Mouse (Mus musculus): ENCODE data around the gene Kif13a. TPM values are rescaled to one million over a fixed set of nuclear protein-coding genes. Genes with fewer than 3 reads are reported as not detected.
A peak's percentile ranks its signal among the peaks of the same experiment; 100 is the strongest.

Kif13a gene
- polyA plus RNA-seq, 1 experiment from 2014 or later = 23.1 TPM

- Histone ChIP-seq H3K4me3 (ENCODE audit: low read depth, low read length) (no peak overlapping the region), H3K9ac (ENCODE audit: low read length) (no peak overlapping the region), H3K27me3 (ENCODE audit: control insufficient read depth, insufficient read depth, low read length) (no peaks in the 10 kb centered on the region), H3K27ac (ENCODE audit: low read depth, low read length) (no peak overlapping the region), H3K36me3 (ENCODE audit: control insufficient read depth, insufficient read depth, low read length) (no peaks in the 10 kb centered on the region), H3K4me1 (replicated peaks; ENCODE audit: control insufficient read depth, insufficient read depth, low read length) (no peaks in the 10 kb centered on the region; the same call in 1 of the 2 replicates), H3K4me2 (ENCODE audit: low read depth, low read length, severe bottlenecking) (no peak overlapping the region), H3K9me3 (ENCODE audit: control insufficient read depth, low read length) (no peaks in the 10 kb centered on the region)
- DNase-seq (ENCODE audit: low spot score) = no peak
- ATAC-seq (replicated peaks; ENCODE audit: low FRiP score) = no peak
- 72% methylated on average over 11 of the region's 11 CpGs for WGBS
Observed at GRCm38 (mm10) chr13:46911018-46911419, 18.6 kb downstream of the Kif13a start.

- Histone ChIP-seq H3K9ac (ENCODE audit: low read length) (no peak overlapping the region), H3K4me1 (replicated peaks; ENCODE audit: control insufficient read depth, insufficient read depth, low read length) (no peaks in the 10 kb centered on the region; the same call in 1 of the 2 replicates), H3K9me3 (ENCODE audit: control insufficient read depth, low read length) (no peaks in the 10 kb centered on the region), H3K36me3 (ENCODE audit: control insufficient read depth, insufficient read depth, low read length) (no peaks in the 10 kb centered on the region), H3K27me3 (ENCODE audit: control insufficient read depth, insufficient read depth, low read length) (no peaks in the 10 kb centered on the region), H3K4me2 (ENCODE audit: low read depth, low read length, severe bottlenecking) (no peak overlapping the region), H3K27ac (ENCODE audit: low read depth, low read length) (no peak overlapping the region), H3K4me3 (ENCODE audit: low read depth, low read length) (no peak overlapping the region)
- no peak for DNase-seq (ENCODE audit: low spot score)
- ATAC-seq (replicated peaks; ENCODE audit: low FRiP score) = no peak
- WGBS = 80% methylated on average over 3 of the region's 3 CpGs
Observed at GRCm38 (mm10) chr13:46909946-46910345, 19.7 kb downstream of the Kif13a start.

GRCm38 (mm10) chr13:46909005-46909565 is 20.6 kb downstream of the Kif13a start:
- Histone ChIP-seq H3K9me3 (ENCODE audit: control insufficient read depth, low read length) (no peaks in the 10 kb centered on the region), H3K9ac (ENCODE audit: low read length) (no peak overlapping the region), H3K4me1 (replicated peaks; ENCODE audit: control insufficient read depth, insufficient read depth, low read length) (no peaks in the 10 kb centered on the region; the same call in 1 of the 2 replicates), H3K4me2 (ENCODE audit: low read depth, low read length, severe bottlenecking) (no peak overlapping the region), H3K27ac (ENCODE audit: low read depth, low read length) (no peak overlapping the region), H3K36me3 (ENCODE audit: control insufficient read depth, insufficient read depth, low read length) (no peaks in the 10 kb centered on the region), H3K4me3 (ENCODE audit: low read depth, low read length) (no peak overlapping the region), H3K27me3 (ENCODE audit: control insufficient read depth, insufficient read depth, low read length) (no peaks in the 10 kb centered on the region)
- no peak for DNase-seq (ENCODE audit: low spot score)
- no peak for ATAC-seq (replicated peaks; ENCODE audit: low FRiP score)
- 78% methylated on average over 12 of the region's 12 CpGs for WGBS

DNA sequence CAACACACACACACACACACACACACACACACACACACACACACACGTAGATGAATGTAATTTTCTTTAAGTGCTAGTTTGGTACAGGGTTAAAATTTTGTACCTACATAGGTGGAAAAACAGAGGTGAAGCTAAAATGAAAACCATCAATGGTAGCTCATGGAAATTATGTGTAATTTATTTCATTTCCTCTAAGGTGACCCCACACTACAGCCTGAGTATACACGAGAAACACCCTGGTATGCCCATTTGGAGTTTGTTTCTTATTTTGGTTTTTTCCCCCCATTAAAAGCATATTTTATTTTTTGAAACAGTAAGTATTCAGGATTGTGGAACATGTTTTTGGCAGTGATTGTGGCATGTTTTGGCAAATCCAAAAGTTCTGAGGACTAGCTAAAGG is 21.3 kb downstream of the Kif13a start:
- WGBS = 90% methylated on average over 2 of the region's 2 CpGs
- no peaks in the 10 kb centered on the region for H3K27me3 ChIP-seq (ENCODE audit: control insufficient read depth, insufficient read depth, low read length)
- H3K9ac ChIP-seq (ENCODE audit: low read length) = no peak overlapping the region
- H3K27ac ChIP-seq (ENCODE audit: low read depth, low read length) = no peak overlapping the region
- H3K9me3 ChIP-seq (ENCODE audit: control insufficient read depth, low read length) = no peaks in the 10 kb centered on the region
- no peak overlapping the region for H3K4me3 ChIP-seq (ENCODE audit: low read depth, low read length)
- ATAC-seq (replicated peaks; ENCODE audit: low FRiP score) (no peak), DNase-seq (ENCODE audit: low spot score) (no peak)
- H3K4me1 ChIP-seq (replicated peaks; ENCODE audit: control insufficient read depth, insufficient read depth, low read length) = no peaks in the 10 kb centered on the region; the same call in 1 of the 2 replicates
- H3K36me3 ChIP-seq (ENCODE audit: control insufficient read depth, insufficient read depth, low read length) = no peaks in the 10 kb centered on the region
- H3K4me2 ChIP-seq (ENCODE audit: low read depth, low read length, severe bottlenecking) = no peak overlapping the region

- ATAC-seq (replicated peaks; ENCODE audit: low FRiP score) = no peak
- Histone ChIP-seq H3K4me3 (ENCODE audit: low read depth, low read length) (no peak overlapping the region), H3K27ac (ENCODE audit: low read depth, low read length) (no peak overlapping the region), H3K9me3 (ENCODE audit: control insufficient read depth, low read length) (peaks cover 3% of the 10 kb centered on the region; the same call in 1 of the 2 replicates), H3K9ac (ENCODE audit: low read length) (no peak overlapping the region), H3K36me3 (ENCODE audit: control insufficient read depth, insufficient read depth, low read length) (no peaks in the 10 kb centered on the region), H3K4me2 (ENCODE audit: low read depth, low read length, severe bottlenecking) (no peak overlapping the region), H3K4me1 (replicated peaks; ENCODE audit: control insufficient read depth, insufficient read depth, low read length) (no peaks in the 10 kb centered on the region; the same call in 1 of the 2 replicates), H3K27me3 (ENCODE audit: control insufficient read depth, insufficient read depth, low read length) (no peaks in the 10 kb centered on the region)
- 42% methylated on average over 10 of the region's 10 CpGs for WGBS
- peak; percentile 66 for DNase-seq (ENCODE audit: low spot score)
Observed at GRCm38 (mm10) chr13:46907861-46908260, 21.8 kb downstream of the Kif13a start.

DNA sequence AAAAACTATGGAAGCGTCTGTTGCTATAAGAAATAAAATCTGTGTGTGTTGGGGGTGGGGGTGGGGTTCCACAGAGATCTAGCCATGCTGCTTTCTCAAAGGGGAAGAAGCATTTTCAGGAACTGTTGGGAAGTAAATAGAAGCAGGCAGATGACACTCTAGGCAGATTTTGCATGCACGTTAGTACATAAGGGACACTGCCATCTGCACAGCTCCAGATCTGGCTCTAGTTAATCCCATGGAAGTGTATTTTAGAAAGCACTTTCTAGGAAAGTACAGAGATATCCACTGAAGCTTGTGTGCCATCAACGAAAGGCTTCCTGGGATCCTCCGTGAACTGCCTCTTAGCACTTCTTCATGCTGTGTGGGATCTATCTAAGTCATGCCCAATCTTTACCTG is 22.6 kb downstream of the Kif13a start:
- 90% methylated on average over 4 of the region's 4 CpGs for WGBS
- no peak overlapping the region for H3K27ac ChIP-seq (ENCODE audit: low read depth, low read length)
- H3K4me2 ChIP-seq (ENCODE audit: low read depth, low read length, severe bottlenecking) = no peak overlapping the region
- no peaks in the 10 kb centered on the region for H3K27me3 ChIP-seq (ENCODE audit: control insufficient read depth, insufficient read depth, low read length)
- ATAC-seq (replicated peaks; ENCODE audit: low FRiP score) (no peak), DNase-seq (ENCODE audit: low spot score) (no peak)
- peaks cover 4% of the 10 kb centered on the region; the same call in 1 of the 2 replicates for H3K9me3 ChIP-seq (ENCODE audit: control insufficient read depth, low read length)
- H3K36me3 ChIP-seq (ENCODE audit: control insufficient read depth, insufficient read depth, low read length) = no peaks in the 10 kb centered on the region
- H3K4me1 ChIP-seq (replicated peaks; ENCODE audit: control insufficient read depth, insufficient read depth, low read length) = no peaks in the 10 kb centered on the region; the same call in 1 of the 2 replicates
- no peak overlapping the region for H3K9ac ChIP-seq (ENCODE audit: low read length)
- no peak overlapping the region for H3K4me3 ChIP-seq (ENCODE audit: low read depth, low read length)

GRCm38 (mm10) chr13:46905971-46906370 is 23.7 kb downstream of the Kif13a start:
- no peak for ATAC-seq (replicated peaks; ENCODE audit: low FRiP score)
- no peaks in the 10 kb centered on the region for H3K36me3 ChIP-seq (ENCODE audit: control insufficient read depth, insufficient read depth, low read length)
- no peaks in the 10 kb centered on the region for H3K27me3 ChIP-seq (ENCODE audit: control insufficient read depth, insufficient read depth, low read length)
- no peak overlapping the region for H3K4me3 ChIP-seq (ENCODE audit: low read depth, low read length)
- 84% methylated on average over 5 of the region's 5 CpGs for WGBS
- H3K27ac ChIP-seq (ENCODE audit: low read depth, low read length) = no peak overlapping the region
- no peak overlapping the region for H3K4me2 ChIP-seq (ENCODE audit: low read depth, low read length, severe bottlenecking)
- H3K9me3 ChIP-seq (ENCODE audit: control insufficient read depth, low read length) = peaks cover 4% of the 10 kb centered on the region; the same call in 1 of the 2 replicates
- no peaks in the 10 kb centered on the region; the same call in 1 of the 2 replicates for H3K4me1 ChIP-seq (replicated peaks; ENCODE audit: control insufficient read depth, insufficient read depth, low read length)
- DNase-seq (ENCODE audit: low spot score) = no peak
- no peak overlapping the region for H3K9ac ChIP-seq (ENCODE audit: low read length)

DNA sequence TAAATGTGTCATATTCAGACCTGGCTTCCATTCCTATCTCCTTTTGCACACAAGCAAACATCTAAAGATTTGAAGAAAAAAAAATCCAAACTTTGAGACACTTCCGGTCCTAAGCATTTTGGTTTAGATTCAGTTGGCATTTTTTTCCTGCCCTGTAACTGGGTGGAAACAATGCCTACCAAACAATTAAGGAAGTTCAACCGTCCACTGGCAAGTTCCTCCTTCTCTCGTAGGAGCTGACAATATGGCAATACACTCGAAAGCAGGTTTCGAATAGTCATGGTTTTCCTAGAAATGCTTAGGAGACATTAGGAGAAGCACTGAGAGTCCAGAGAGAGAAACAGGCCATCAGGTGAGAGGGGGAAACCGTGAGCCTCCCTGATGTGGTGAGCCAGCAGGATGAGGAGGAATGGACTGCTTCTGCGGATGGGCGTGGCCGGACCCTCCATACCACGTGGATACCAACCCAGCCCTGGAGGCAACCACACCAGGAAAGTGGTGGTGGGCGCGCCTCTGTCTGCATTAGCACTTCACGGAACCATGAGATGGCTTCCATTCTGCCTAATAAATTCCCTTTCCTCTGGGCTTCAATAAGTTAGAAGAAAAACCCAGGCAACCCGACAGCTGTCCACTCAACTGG is 24.6 kb downstream of the Kif13a start:
- Histone ChIP-seq H3K27me3 (ENCODE audit: control insufficient read depth, insufficient read depth, low read length) (no peaks in the 10 kb centered on the region), H3K4me3 (ENCODE audit: low read depth, low read length) (no peak overlapping the region), H3K9ac (ENCODE audit: low read length) (no peak overlapping the region), H3K4me2 (ENCODE audit: low read depth, low read length, severe bottlenecking) (no peak overlapping the region), H3K9me3 (ENCODE audit: control insufficient read depth, low read length) (peaks cover 4% of the 10 kb centered on the region; the same call in 1 of the 2 replicates), H3K36me3 (ENCODE audit: control insufficient read depth, insufficient read depth, low read length) (no peaks in the 10 kb centered on the region), H3K27ac (ENCODE audit: low read depth, low read length) (no peak overlapping the region), H3K4me1 (replicated peaks; ENCODE audit: control insufficient read depth, insufficient read depth, low read length) (no peaks in the 10 kb centered on the region; the same call in 1 of the 2 replicates)
- ATAC-seq (replicated peaks; ENCODE audit: low FRiP score) (no peak), DNase-seq (ENCODE audit: low spot score) (no peak)
- 92% methylated on average over 14 of the region's 14 CpGs for WGBS
